Mouse (Mus musculus): ENCODE measurements at regions not wholly inside any gene's neighbourhood (a gene's known extent, or its start where the extent isn't known, plus 50 kb on each side); places are given as distances from the start of the nearest gene placed in this dataset.
A peak's percentile ranks its signal among the peaks of the same experiment; 100 is the strongest.

GRCm38 (mm10) chr10:71959584-71959983, 612.0 kb downstream of the Ipmk start:
- DNase-seq (ENCODE audit: low spot score in 2 of 2) = no peak

GRCm38 (mm10) chr10:71960422-71961089, 613.0 kb downstream of the Ipmk start:
- DNase-seq (ENCODE audit: low spot score in 2 of 2) = no peak

GRCm38 (mm10) chr10:71978035-71978434, 630.5 kb downstream of the Ipmk start:
- peak in 1 of 2 experiments; percentile 9 for DNase-seq (ENCODE audit: low spot score in 2 of 2)

- no peak for DNase-seq (ENCODE audit: low spot score in 2 of 2)
Observed at GRCm38 (mm10) chr10:72002875-72003720, 651.5 kb upstream of the Zwint start.

All from frontal cortex, postnatal 25 days (tissue).